Mouse (Mus musculus): Measurements from ENCODE around the gene Gm10134.

The Gm10134 gene

DNA sequence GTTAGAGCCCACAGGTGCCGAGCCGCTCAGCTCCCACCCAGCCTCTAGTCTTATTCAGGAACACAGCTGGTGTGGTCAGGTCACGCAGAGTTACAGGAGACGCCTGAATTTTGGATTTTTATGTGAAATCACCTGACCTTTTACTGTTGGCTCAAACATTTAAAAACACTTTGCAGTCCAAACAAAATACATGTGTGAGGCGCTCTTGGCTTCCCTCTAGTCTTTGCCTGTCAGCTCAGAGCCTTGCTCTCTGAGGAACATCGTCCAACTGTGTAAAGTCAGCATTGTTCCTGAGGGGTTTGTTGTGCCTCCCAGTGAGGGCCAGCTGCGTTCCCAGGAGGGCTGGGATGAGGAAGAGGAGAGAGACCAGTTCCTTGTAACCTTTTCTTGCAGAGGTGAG is 24.4 kb downstream of the Gm10134 start:
- no peak for DNase-seq (ENCODE audit: extremely low spot score, low spot score)

DNA sequence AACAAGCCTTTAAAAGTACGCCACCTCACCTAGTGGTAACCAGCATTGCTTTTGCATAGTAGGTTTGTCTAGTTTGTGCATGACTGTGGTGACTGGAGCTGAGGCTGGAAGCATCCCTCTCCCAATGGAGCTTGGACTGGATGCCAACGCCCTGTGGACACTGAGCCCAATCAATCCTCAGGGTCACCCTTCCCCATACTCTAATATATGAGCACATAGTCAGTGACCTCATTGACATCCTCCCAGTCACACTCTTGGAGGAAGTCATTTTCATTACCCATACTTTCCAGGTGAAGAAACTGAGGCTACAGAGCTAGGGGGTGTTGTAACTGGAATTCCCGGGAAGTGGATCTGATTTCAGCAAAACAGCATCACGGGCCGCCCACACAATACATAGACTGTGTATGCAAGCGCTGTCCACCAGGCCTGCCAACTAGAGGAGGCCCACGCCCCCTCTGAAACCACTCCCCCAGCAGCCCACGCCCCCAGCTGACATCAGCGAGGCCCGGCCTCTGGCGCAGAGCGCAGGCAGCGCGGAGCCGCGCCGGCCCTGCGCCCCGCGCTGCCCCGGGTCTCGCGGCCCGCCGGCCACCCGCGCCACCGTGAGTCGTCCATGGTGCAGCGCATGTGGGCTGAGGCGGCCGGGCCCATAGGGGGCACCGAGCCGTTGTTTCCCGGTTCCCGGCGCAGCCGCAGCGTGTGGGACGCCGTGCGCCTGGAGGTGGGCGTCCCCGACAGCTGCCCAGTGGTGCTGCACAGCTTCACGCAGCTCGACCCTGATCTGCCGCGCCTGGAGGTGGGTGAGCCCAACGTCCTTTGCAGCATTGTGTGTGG is 27.3 kb downstream of the Gm10134 start:
- peak; percentile 84 for DNase-seq (ENCODE audit: extremely low spot score, low spot score)

DNA sequence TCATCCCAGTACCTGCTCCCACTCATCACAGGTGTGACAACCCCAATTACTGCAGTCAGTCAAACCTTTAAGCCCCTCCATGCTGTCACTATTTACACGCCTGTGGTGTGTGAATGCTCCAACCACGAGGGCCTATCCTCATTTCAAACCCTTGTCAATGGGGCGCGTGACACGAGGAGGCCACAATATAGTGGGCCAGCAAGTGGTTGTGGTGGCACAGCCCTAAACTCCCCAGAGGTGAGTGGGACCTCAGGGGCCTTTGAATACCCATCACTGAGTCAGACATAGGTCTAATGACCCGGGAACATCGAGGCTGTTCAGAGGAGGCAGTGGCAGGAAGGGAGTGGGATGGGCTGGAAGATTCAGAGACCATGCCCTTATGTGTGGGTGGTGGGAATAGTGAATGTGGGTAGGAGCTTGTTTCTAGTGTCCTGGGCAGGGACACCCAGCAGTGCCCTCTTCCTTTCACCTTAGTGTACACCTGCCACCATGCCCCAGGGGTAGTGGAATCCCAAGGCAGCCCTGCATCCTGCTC is 28.1 kb downstream of the Gm10134 start:
- DNase-seq (ENCODE audit: extremely low spot score, low spot score): no peak

DNA sequence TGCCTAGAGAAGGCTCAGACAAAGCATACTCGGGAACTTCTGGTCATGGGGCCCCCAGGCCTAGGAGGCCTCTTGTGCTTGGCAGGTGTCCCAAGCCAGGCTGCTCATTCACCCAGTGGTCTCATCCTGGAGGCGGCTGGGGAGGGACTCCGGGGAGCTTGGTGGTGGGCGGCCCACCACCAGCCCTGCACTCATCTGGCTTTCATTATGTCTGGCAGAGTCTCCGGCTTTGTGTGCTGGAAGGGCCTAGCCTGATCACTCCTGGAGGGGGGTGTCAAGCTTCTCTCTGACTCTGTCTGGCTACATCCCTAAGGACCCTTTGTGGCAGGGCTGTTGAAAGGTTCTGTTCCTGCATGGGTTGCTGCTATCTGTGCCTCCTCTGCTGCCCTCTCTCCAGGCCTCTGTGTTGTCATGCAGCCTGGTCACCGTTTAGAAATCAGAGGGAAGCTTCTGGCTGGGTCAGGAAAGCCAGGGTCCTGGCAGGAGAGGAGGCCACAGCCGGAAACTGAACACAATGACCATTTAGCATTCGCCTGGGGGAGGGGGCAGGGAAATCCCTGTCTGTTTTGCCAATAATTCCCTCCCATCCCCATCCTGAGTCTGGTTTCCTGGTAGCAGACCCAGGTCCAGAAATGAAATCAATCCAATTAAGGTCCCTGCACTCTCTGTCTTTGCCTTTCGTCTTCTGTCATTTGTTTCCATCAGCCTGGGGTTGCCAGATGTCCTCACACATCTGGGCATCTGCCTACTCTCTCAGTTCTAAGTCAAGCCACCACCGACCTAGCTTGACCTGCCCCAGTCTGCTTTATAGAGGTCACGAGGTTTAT is 28.8 kb downstream of the Gm10134 start:
- DNase-seq (ENCODE audit: extremely low spot score, low spot score): peak; percentile 45

DNA sequence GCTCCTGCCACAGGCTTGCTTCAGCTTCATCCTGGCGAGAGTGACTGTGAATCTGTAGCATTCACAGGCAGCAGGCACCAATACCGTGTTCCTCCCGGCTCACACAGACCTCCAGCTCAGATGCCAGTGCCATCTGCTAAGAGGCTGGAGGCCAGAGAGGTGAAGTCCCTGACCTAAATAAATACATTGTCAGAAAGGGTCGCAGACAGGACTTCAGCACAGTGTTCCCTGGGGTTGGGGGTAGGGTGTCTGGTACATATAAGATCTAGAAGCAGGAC is 29.3 kb downstream of the Gm10134 start:
- DNase-seq (ENCODE audit: extremely low spot score, low spot score): peak; percentile 25

DNA sequence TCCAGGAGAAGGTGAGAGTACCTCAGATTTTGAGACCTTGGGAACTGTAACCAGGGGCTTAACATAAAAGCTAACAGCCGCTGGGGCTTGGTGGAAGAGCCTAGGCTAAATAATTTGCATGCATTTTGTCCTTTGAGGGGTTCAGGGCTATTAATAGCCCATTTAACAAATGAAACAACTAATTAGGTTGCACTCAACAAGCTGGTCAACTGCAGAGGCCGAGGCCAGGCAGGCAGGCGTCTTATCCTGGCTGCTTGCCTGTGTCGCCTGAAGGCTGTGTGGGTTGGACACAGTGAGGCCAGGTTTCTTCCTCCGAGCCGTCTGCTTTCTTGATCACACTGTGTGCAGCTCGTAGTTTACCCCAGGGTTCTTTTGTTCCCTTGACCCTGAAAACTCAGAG is 29.8 kb downstream of the Gm10134 start:
- DNase-seq (ENCODE audit: extremely low spot score, low spot score): no peak

DNA sequence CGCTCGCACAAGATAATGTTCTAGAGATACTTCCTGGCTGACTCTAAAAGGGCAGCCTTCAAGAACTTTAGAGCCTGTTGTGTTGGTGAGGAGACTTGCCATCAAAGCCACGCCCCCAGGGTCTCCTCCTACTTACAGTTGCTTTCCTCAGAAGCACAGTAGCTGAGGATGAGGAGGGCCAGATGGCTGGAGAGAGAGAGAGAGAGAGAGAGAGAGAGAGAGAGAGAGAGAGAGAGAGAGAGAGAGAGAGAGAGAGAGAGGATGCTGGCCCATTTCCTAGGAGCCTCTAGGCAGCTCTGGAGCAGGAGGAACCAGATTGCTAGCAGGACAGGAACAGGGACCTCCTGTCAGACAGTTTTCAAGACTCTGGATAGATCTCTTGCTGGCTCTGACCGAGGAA is 30.3 kb downstream of the Gm10134 start:
- DNase-seq (ENCODE audit: extremely low spot score, low spot score): no peak

DNA sequence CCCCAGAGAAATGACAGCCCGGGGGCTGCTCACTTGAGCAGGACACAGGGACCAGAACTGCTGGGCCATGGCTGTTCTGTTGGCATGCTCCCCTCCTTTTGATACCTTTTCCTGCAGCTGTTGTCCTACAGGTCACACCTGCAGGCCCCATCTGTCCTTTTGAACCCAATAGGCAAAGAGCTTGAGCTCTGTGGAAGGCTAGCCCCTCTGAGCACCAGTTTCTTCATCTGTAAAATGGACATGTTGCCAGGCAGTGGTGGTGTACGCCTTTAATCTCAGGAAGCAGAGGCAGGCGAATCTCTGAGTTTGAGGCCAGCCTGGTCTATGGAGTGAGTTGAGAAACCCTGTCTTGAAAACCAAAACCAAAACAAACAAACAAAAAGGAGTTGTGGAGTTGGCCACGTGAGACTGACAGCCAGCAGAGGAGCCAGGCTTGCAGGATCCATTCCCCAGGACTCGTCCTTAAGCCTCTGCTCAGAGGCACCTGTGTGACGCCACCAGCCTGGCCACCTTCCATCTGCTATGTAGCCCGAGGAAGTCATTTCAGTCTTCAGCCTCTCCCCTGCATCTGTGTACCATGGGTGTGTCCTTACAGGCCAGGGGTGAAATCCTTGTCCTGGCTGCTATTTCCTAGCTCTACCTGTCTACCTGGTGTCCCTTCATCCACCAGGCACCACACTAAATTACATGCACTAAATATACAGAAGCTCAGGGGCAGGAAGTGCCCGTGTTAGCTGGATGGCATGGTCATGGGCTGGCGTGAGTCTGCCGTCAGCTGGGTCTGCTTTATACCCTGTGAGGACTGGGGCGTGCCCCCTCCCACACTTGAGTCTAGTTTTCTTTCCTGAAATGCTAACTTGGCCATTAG is 31.1 kb downstream of the Gm10134 start:
- no peak for DNase-seq (ENCODE audit: extremely low spot score, low spot score)

DNA sequence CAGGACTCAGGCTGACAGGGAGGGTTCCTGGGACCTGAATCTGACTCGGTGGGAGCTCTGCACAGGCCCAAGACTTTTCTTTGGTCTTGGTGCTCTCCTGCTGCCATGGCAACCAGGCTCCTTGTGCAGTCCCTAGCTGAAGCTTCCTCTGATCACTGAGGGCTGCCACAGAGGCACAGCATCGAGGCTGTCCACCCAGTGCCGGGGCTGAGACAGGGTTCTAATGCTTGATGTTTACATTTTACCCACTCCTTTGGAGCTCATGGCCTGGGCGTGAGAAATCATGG is 31.7 kb downstream of the Gm10134 start:
- DNase-seq (ENCODE audit: extremely low spot score, low spot score): no peak

DNA sequence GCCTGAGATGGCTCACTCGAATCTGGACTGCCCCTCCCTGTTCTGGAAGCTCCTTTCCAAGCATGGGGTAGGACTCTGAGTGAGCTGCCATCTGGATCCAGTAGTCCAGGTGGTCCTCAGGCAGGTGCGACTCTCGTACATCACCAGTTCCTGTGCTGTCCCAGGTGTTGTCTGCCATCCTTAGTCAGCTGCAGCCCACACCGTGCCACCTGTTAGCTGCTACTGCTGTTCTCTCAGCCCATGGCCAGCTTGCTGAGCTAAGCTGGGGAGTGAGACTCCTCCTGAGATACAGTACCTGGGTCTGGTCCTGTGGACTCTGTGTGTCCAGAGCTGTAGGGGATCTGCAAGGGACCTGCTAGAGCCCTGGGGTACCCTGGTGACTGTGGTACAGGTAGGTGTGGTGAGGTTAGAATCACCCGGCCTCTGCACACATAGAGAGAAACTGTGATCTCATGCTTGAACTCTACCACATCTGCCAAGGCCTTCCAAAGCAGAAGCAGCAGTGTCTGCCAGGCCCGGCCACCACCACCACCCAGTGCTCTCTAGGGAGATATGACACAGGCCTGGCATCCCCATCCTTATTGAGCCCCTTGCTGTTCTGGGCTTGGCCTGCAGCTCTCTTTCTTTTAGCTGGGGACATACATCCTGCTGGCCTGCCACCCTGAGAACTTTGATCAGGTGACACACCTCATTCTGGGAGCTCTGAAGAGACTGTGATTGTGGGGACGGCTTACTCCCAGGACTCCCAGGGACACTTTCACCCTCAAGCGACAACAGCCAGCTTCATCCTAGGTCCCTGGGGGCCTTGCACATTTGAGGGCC is 32.3 kb downstream of the Gm10134 start:
- DNase-seq (ENCODE audit: extremely low spot score, low spot score): no peak

DNA sequence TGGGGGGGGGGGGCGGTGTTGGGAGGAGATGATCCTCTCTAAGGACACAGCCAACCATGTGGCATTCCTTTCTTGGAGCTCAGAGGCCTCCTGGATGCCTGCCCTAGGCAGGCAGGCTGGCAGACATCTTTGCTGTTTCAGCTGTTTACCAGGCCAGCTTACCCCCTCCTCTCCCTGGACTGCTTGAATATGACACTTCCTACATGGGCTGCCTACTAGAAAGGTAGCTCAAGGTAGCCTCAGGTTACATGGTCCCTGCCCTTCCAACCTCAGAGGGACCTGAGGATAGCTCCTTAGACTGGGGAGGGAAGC is 32.9 kb downstream of the Gm10134 start:
- DNase-seq (ENCODE audit: extremely low spot score, low spot score): no peak

DNA sequence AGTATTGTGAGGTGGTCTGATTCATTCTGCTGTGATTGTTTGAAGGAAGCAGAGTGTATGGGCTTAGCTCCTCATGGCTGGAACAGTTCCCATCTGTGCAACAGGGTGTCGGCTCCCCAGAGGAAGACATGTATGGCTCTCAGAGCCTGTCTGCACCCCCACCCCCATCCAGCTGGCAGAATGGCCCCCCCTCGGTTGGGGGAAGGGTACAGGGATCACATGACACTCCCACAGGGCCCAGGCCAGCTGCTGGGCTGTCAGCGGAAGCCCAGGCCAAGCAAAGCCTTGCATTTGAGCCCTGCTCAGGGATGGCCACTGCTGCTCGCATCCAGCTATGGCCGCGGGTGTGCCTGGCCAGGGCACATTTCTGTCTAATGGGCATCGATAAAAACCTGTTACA is 33.3 kb downstream of the Gm10134 start:
- DNase-seq (ENCODE audit: extremely low spot score, low spot score): peak; percentile 56

DNA sequence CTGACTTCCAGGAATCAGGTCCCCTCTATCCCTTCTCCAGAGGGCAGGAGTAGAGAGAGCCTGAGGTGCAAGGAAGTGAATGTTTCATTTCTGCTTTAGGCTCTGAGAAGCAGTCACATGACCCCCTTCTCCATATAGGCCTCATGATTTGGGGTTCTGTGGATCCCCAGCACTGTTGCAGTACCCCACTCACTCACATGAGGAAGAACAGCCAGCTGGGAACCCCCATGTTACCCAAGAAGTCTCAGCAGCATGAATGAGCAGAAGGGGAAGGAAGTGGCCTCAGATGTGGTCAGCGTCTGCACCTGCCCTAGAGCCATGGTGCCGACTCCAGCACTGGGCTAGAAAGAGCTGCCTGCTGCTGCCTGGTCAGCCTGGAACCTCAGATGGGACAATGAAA is 34.1 kb downstream of the Gm10134 start:
- no peak for DNase-seq (ENCODE audit: extremely low spot score, low spot score)

DNA sequence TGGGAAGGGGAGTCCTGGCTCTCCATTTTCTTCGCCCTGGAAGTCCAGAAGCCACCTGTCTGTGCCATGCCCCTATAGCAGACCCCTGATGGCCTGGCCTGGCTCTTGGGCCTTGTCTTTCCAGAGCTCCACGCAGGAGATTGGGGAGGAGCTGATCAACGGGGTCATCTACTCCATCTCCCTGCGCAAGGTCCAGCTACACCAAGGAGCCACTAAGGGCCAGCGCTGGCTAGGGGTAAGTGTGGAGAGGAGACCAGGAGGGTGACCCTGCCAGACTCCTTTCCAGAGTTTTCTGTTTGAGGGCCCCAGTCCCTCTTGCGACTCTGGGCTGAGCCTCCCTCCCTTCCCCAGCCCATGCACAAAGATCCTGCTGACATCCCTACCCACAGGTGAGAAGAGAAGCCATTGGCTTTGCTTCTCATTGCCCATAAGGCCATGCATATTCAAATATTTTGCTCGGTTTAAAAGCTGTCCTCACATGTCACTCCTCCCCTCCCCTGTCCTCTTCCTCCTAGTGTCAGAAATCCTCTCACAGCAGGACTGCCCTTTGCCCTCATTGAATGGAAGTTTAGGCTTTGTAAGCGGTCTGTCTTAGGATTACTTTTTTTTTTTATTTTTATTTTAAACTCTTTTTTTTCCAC is 34.8 kb downstream of the Gm10134 start:
- no peak for DNase-seq (ENCODE audit: extremely low spot score, low spot score)

DNA sequence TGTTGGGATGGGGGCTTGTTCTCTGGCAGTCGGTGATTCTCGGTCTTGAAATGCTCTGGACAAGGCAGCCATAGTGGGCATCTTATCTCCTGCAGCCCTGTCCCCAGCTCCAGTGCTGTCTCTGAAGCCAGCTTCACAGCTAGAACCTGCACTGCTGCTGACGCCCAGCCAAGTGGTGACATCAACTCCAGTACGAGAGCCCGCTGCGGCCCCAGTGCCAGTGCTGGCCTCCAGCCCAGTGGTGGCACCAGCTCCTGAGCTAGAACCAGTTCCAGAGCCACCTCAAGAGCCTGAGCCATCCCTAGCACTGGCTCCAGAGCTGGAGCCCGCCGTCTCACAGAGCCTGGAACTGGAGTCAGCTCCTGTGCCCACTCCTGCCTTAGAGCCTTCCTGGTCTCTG is 38.0 kb downstream of the Gm10134 start:
- no peak for DNase-seq (ENCODE audit: extremely low spot score, low spot score)

DNA sequence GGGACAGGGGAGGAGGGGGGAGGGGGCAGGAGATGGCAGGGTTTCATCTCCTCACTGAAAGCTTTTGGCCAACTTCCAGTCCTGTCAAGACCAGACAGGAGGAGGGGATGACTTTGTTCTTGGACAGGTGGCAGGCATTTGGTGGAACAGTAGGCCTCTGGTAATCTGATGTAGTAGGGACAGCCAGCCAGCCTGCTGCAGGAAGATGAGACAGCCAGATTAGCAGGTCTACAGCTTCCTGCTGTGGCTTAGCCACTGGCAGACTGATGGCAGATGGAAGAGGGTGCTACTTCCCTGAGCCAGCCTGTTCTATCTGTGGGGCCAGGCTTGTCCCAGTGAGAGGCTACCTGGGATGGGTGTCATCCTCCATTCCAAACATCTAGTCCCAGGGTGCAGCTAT is 40.1 kb downstream of the Gm10134 start:
- DNase-seq (ENCODE audit: extremely low spot score, low spot score): no peak

DNA sequence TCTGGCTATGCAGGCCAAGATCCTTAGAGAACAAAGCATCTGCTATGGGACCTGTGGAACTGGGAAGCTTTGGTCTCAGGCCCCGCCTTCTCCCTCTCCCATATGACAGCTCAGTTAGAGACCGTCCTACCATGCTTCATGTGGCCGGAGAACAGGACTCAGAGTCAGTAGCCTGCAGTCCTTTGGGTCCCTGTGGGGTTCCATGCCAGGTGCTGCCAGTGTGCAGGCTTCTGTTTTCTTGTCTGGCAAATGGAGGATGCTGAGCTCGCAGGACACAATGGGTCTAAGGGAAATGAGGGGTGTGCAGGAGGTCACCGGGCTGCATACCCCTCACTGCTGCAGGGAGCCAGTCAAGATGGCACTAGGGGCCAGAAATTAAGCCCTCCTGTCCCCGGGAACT is 40.7 kb downstream of the Gm10134 start:
- DNase-seq (ENCODE audit: extremely low spot score, low spot score): no peak

DNA sequence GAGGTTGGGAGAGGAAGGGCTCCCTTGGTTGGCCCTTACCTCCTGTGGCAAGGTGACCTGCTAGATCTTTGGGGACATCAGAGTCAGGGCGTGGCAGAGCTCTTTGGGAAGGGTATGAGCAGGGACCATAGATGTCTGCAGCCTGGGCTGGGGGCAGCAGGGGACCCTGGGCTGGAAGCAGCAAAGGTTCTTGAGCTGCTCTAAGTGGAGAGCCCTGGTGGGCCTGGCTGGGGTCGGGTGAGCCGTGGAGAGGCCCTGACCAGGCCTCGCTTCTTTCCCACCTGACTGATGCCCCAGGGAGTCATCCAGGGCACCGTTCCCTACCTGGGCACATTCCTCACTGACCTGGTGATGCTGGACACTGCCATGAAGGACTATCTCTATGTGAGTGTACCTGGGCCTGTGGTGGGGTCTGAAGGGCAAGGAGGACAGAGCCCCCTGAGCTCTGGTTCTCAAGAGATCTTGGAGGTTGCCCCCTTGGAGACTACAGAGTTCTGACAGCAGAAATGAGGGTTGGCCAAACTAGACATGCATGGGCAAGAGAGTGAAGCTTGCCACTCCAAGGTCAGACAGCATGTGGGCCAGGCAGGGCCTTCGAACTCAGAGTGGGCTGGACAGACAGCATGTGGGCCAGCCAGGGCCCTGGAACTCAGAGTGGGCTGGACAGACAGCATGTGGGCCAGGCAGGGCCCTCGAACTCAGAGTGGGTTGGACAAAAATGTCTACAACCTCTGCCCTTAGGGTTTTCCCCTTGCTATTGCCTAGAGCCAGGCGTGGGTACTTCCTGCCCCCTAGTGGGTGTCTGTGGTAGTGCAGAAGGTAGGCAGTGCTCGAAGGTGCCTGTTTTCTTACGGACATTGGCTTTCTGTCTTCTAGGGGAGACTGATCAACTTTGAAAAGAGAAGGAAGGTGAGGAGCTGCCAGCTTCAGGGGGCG is 41.6 kb downstream of the Gm10134 start:
- DNase-seq (ENCODE audit: extremely low spot score, low spot score): peak; percentile 87

DNA sequence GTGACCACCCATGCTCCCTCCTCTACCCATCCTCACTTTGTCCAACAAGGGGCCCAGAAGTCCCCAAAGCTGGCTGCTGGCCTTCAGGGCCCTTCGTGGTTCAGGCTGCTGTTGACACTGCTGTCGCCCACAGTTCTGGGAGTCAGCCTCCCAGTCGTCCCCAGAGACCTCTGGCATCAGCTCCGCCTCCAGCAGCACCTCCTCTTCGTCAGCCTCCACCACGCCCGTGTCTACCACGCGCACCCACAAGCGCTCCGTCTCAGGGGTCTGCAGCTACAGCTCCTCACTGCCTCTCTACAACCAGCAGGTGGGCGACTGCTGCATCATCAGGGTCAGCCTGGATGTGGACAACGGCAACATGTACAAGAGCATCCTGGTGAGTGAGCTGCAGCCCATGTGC is 43.3 kb downstream of the Gm10134 start:
- no peak for DNase-seq (ENCODE audit: extremely low spot score, low spot score)

DNA sequence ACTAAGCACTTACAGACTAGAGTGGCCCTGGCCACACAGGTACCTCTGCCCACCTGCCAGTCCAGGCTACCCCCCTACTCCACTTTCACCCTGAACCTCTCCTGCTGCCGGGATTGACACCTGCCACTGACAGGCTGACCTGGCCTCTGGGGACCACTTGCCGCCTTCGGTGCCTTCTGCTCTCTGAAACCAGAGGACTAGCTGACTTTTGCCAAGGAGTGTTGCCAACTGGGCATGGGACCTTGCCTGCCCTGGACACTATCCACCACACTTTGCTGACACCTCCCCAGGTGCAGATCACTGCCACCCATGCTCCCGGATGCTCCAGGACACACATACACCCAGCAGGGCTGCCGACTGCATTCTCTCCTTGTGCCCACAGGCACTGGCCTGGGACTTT is 46.4 kb downstream of the Gm10134 start:
- no peak for DNase-seq (ENCODE audit: extremely low spot score, low spot score)

All from neural tube, embryonic 10.5 days (tissue).